Mouse (Mus musculus) adrenal gland, postnatal 14 days (tissue): ENCODE results near the gene Actn2. TPM values are rescaled to one million over a fixed set of nuclear protein-coding genes. Genes with fewer than 3 reads are reported as not detected.

Source experiments
- DNase-seq: peaks from one replicate; pipeline ENCODE4 v3.0.0; 2021; ENCODE audit warnings: mixed read lengths
- total RNA-seq: library from RNA; stranded (reverse); gene quantifications from 2 replicates; pipeline ENCODE4 v1.2.3, GENCODE M21; 2021

Gene Actn2
- total RNA-seq, 1 experiment from 2014 or later: 8.2 TPM

GRCm38 (mm10) chr13:12317191-12317765 is 23.3 kb downstream of the Actn2 start:
- peak; percentile 69 for DNase-seq

GRCm38 (mm10) chr13:12314173-12314572 is 26.4 kb downstream of the Actn2 start:
- no peak for DNase-seq

GRCm38 (mm10) chr13:12311930-12312492 is 28.5 kb downstream of the Actn2 start:
- no peak for DNase-seq

- no peak for DNase-seq
Observed at GRCm38 (mm10) chr13:12311371-12311770, 29.2 kb downstream of the Actn2 start.

GRCm38 (mm10) chr13:12309446-12309845 is 31.1 kb downstream of the Actn2 start:
- DNase-seq: no peak

- DNase-seq: no peak
Observed at GRCm38 (mm10) chr13:12308878-12309277, 31.7 kb downstream of the Actn2 start.

GRCm38 (mm10) chr13:12308473-12308872 is 32.1 kb downstream of the Actn2 start:
- DNase-seq: no peak

- no peak for DNase-seq
Observed at GRCm38 (mm10) chr13:12307286-12307685, 33.3 kb downstream of the Actn2 start.

GRCm38 (mm10) chr13:12305540-12305939 is 35.0 kb downstream of the Actn2 start:
- no peak for DNase-seq

- no peak for DNase-seq
Observed at GRCm38 (mm10) chr13:12304991-12305390, 35.6 kb downstream of the Actn2 start.

- DNase-seq: no peak
Observed at GRCm38 (mm10) chr13:12297777-12298176, 42.8 kb downstream of the Actn2 start.

GRCm38 (mm10) chr13:12296701-12297100 is 43.9 kb downstream of the Actn2 start:
- DNase-seq: peak; percentile 54

- DNase-seq: no peak
Observed at GRCm38 (mm10) chr13:12293810-12294209, 46.8 kb downstream of the Actn2 start.

- no peak for DNase-seq
Observed at GRCm38 (mm10) chr13:12290700-12291099, 49.9 kb downstream of the Actn2 start.

- no peak for DNase-seq
Observed at GRCm38 (mm10) chr13:12284528-12284927, 56.0 kb downstream of the Actn2 start.

- peak; percentile 70 for DNase-seq
Observed at GRCm38 (mm10) chr13:12283826-12284225, 56.7 kb downstream of the Actn2 start.

GRCm38 (mm10) chr13:12274721-12275120 is 65.8 kb downstream of the Actn2 start:
- DNase-seq: peak; percentile 33

GRCm38 (mm10) chr13:12274220-12274619 is 66.3 kb downstream of the Actn2 start:
- no peak for DNase-seq

- peak; percentile 38 for DNase-seq
Observed at GRCm38 (mm10) chr13:12272953-12273352, 67.6 kb downstream of the Actn2 start.

GRCm38 (mm10) chr13:12267971-12268370 is 72.6 kb downstream of the Actn2 start:
- no peak for DNase-seq

- peak; percentile 58 for DNase-seq
Observed at GRCm38 (mm10) chr13:12267097-12267496, 73.5 kb downstream of the Actn2 start.

GRCm38 (mm10) chr13:12263996-12264395 is 76.6 kb downstream of the Actn2 start:
- DNase-seq: no peak

- no peak for DNase-seq
Observed at GRCm38 (mm10) chr13:12261505-12261904, 79.1 kb downstream of the Actn2 start.
